Mouse (Mus musculus) liver, adult 2 months (tissue): ENCODE measurements around the gene Vwa8.

Source experiments
- CTCF ChIP-seq: fragments of 200-500 bp; IDR thresholded peaks from 2 replicates; pipeline ENCODE4 v1.5.1; 2011; ENCODE audit warnings: low read depth, low read length, control low read depth
- POLR2A ChIP-seq: fragments of 200-500 bp; IDR thresholded peaks from 2 replicates; pipeline ENCODE4 v1.6.1; 2011; ENCODE audit warnings: low read length, control low read depth; ENCODE audit not compliant: insufficient read depth; ENCODE audit errors: extremely low read depth

DNA sequence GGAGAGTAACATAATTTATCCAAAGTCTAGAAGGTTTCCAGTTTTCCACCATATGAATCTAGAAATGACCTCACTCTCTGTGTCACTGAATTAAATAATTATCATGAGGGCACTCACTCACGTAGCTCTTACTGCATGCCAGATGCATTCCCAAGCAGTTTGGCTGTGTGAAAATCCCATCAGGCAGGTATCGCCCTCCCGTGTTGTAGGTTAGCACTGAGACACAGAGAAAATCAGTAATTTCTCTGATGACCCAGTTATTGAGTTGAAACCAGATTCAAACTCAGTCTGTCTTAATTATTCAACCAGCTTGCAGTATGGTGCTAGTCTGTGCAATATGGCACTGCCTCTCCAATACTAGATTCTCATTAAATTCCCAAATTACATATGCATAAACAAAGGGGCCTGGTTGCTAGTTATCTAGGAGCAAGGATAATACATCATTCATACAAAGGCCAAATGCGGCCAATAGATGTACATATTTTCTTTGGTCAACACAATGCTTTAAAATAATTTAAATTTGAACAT, 309.9 kb downstream of the Vwa8 start:
- TF ChIP-seq CTCF (no peak), POLR2A (no peak)
